Mouse (Mus musculus): Measurements from ENCODE around the gene Hps5.
"Not testable (repeated sequence)": the region's sequence is repeated elsewhere in the genome, so short reads cannot be mapped to it uniquely, and the experiment has no call there.

Hps5 gene

GRCm38 (mm10) chr7:46827803-46828184 is 31.9 kb upstream of the Hps5 start:
- no peak for DNase-seq (ENCODE audit: low spot score in 2 of 2)

- DNase-seq (ENCODE audit: low spot score in 2 of 2): no peak
Observed at GRCm38 (mm10) chr7:46827046-46827802, 31.4 kb upstream of the Hps5 start.

GRCm38 (mm10) chr7:46820876-46821632 is 25.2 kb upstream of the Hps5 start:
- DNase-seq (ENCODE audit: low spot score in 2 of 2): not testable (repeated sequence)

GRCm38 (mm10) chr7:46814012-46814411 is 18.1 kb upstream of the Hps5 start:
- no peak for DNase-seq (ENCODE audit: low spot score in 2 of 2)

- no peak for DNase-seq (ENCODE audit: low spot score in 2 of 2)
Observed at GRCm38 (mm10) chr7:46810325-46810724, 14.5 kb upstream of the Hps5 start.

GRCm38 (mm10) chr7:46796779-46797178 is 915 bp upstream of the Hps5 start:
- DNase-seq (ENCODE audit: low spot score in 2 of 2): no peak

GRCm38 (mm10) chr7:46796206-46796679 is 379 bp upstream of the Hps5 start:
- DNase-seq (ENCODE audit: low spot score in 2 of 2): no peak

- DNase-seq (ENCODE audit: low spot score in 2 of 2): no peak
Observed at GRCm38 (mm10) chr7:46793871-46794270, 2.0 kb downstream of the Hps5 start.

- DNase-seq (ENCODE audit: low spot score in 2 of 2): no peak
Observed at GRCm38 (mm10) chr7:46789177-46789849, 6.6 kb downstream of the Hps5 start.

- peak in 1 of 2 experiments; percentile 11 for DNase-seq (ENCODE audit: low spot score in 2 of 2)
Observed at GRCm38 (mm10) chr7:46770706-46771105, 25.2 kb downstream of the Hps5 start.

GRCm38 (mm10) chr7:46768451-46768850 is 27.4 kb downstream of the Hps5 start:
- DNase-seq (ENCODE audit: low spot score in 2 of 2): no peak

- no peak for DNase-seq (ENCODE audit: low spot score in 2 of 2)
Observed at GRCm38 (mm10) chr7:46767371-46767770, 28.5 kb downstream of the Hps5 start.

GRCm38 (mm10) chr7:46764672-46765071 is 31.2 kb downstream of the Hps5 start:
- no peak for DNase-seq (ENCODE audit: low spot score in 2 of 2)

- DNase-seq (ENCODE audit: low spot score in 2 of 2): no peak
Observed at GRCm38 (mm10) chr7:46762601-46763000, 33.3 kb downstream of the Hps5 start.

GRCm38 (mm10) chr7:46761049-46761795 is 34.6 kb downstream of the Hps5 start:
- no peak for DNase-seq (ENCODE audit: low spot score in 2 of 2)

- DNase-seq (ENCODE audit: low spot score in 2 of 2): no peak
Observed at GRCm38 (mm10) chr7:46751490-46751889, 44.4 kb downstream of the Hps5 start, which contains the start of gene Saa2. Gene Saa2 (plus strand): TSS chr7:46751790.

GRCm38 (mm10) chr7:46748459-46748858 is 47.4 kb downstream of the Hps5 start:
- DNase-seq (ENCODE audit: low spot score in 2 of 2): no peak

GRCm38 (mm10) chr7:46746381-46746780 is 49.5 kb downstream of the Hps5 start:
- no peak for DNase-seq (ENCODE audit: low spot score in 2 of 2)

GRCm38 (mm10) chr7:46745816-46746215 is 50.0 kb downstream of the Hps5 start:
- DNase-seq (ENCODE audit: low spot score in 2 of 2): no peak

GRCm38 (mm10) chr7:46742880-46743279 is 53.0 kb downstream of the Hps5 start, which contains the start of gene Saa1:
Gene Saa1 (minus strand): TSS chr7:46742980.
- not testable (repeated sequence) for DNase-seq (ENCODE audit: low spot score in 2 of 2)

GRCm38 (mm10) chr7:46740041-46740440 is 55.8 kb downstream of the Hps5 start:
- DNase-seq (ENCODE audit: low spot score in 2 of 2): not testable (repeated sequence)
